Mouse (Mus musculus) left cerebral cortex, adult 11 months (tissue): Measurements from ENCODE around the gene Gm28305.

Experiments
- DNase-seq: peaks from one replicate; pipeline ENCODE4 v3.0.0; 2022; ENCODE audit warnings: low spot score

Gene Gm28305

DNA sequence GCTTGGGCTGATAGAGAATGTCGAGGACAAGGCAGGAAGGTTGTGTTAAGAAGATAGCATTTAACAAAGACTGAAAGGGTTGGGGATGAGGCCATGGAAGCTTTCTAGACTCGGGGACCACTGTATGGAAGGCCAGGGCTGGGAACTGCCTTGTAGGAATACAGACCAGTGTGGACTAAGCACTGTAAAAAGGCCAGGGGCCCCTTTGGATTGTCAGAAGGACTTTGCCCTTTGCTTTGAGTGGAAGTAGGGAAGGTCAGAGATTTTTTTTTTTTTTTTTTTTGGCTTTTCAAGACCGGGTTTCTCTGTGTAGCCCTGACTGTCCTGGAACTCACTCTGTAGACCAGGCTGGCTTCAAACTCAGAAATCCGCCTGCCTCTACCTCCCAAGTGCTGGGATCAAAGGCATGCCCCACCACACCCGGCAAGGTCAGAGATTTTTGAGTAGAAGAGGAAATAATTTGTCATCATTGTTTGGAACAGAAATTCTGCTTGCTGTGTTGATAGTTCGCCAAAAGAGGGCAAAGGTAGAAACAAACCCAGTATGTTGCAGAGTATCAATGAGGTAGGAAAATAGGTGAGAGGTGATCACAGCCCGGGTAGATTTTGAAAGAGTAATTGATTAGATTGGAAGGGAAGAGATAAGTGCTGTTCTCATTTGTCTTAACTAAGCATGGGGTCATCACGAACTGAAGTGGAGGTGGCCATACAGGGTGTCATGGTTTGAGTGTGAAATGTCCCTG, 30.6 kb downstream of the Gm28305 start:
- DNase-seq, result no peak

DNA sequence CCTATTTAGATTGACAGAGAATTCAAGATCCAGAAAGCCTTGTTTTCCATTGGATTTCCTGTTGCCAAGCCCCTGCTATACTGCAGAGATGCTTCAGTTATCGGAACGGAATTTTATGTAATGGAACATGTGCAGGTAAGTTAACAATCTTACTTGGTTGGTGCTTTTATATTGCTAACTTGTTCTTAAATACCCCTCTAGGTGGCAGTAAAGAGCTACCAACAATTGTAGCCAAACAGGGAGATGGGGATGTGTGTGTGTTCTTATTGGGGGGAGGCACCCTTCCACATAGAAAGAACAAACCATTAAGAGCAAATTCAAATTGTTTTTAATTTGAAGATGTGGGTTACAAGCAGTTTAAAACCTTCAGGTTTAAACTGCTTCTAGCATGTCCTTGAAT, 35.3 kb downstream of the Gm28305 start:
- no peak for DNase-seq

- DNase-seq, result no peak
These were observed 38.3 kb downstream of the Gm28305 start for GRCm38 (mm10) chr9:104078780-104079179.

DNA sequence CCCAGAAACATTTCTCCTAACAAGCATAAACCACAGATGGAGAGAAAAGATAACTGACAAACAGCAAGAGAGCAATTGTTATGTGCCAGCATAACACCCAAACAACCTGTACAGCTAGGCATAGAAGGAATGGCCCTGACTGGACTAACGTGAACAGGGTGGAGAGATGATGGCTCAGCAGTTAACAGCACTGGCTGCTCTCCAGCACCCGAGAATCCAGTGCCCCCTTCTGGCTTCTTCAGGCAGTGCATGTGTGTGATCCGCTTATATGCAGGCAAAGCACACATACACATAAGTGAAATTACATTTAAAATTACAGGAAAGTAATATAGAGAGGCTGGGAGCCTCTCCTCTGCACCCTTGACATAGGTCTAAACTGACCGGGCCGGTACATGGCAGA, 38.9 kb downstream of the Gm28305 start:
- DNase-seq, result no peak

- no peak for DNase-seq
These were observed 39.6 kb downstream of the Gm28305 start for GRCm38 (mm10) chr9:104080038-104080437.

DNA sequence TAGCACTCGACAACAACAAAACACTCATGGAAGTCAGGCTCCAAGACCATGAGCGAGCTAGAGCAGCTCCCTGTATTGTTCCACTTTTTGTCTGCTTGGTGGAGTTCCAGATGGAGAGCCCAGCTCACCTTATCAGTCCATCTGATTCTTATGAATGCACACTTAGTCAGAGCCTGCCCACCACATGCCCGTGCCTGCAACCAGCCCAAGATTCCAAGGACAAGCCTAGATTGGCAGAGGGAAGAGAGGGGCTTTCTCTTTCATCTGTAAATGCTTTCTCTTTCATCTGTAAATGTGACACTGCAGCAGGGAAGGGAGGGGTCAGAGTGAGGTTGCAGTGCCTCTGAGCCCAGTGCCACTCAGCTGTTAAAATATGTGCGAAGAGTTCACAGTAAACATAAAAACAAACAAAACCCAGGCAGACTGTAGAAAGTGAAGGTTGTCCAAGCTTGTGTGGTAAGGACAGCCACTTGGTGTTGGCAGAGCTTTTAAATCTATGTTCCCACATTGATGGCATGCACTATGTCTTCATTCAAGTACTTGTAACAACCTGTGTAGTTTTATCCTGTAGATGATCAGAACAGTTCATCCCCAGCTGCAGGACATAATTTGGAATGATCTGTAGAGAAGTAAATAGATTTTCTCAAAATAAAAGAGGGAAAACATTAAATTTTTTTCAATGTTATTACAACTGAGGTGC, 45.4 kb downstream of the Gm28305 start:
- DNase-seq, result no peak

DNA sequence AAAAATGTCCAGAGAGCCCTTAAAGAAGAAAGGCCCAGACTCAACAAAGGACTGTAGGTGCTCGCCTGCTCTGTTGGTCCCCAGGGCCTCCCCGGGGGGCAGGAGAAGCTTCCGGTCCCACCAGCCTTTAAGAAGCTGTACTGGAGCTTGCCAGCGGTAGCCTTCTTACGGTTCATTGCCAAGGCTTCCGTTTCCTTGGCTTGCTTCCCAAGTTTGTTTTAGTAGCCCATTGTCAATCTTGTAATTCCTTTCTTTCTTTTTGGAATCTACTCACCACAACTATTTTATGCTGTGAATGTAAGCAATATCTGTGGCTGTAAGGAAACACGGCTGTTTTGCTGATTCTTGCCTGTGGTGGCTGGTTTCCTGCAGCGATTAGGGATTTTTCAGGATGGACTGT, 48.1 kb downstream of the Gm28305 start:
- no peak for DNase-seq

DNA sequence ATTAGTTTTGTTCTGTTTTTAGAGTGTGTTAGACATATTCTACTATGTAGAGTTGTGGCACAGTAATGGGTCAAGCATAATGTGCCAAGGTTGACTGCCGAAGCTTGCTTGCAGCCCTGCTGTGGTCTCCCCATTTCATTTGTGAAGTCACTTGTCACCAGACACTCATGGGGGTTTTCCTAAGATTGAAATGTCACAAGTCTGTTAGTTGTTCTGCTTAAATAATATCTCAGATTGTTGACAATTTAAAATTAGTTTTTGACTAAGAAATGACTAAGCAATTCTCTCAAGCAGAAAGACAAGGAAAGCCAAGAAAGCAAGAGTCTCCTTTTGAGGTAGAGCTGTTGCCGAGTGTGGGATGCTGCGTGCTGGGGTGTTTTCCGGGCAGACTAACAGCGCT, 52.5 kb downstream of the Gm28305 start:
- no peak for DNase-seq

- no peak for DNase-seq
These were observed 57.8 kb downstream of the Gm28305 start for GRCm38 (mm10) chr9:104098256-104098655.

DNA sequence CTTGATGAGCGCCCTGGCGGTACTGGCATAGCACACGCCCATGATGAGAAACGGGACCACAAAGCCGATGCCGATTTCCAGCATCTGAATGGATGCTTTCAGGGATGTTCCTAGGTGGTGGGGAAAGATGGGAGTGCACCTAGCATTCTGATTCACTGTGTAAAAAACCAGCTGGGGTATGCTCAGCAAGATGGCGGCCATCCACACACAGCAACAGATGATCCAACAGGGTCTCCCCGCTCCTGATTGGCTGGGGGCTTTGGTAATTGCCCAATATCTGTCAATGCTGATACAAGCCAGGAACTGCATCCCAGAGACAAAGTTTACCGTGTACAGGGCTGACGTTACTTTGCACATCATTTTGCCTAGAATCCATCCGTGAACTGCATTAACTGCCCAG, 58.6 kb downstream of the Gm28305 start:
- DNase-seq, result no peak

GRCm38 (mm10) chr9:104100822-104101221, 60.4 kb downstream of the Gm28305 start:
- DNase-seq, result no peak

DNA sequence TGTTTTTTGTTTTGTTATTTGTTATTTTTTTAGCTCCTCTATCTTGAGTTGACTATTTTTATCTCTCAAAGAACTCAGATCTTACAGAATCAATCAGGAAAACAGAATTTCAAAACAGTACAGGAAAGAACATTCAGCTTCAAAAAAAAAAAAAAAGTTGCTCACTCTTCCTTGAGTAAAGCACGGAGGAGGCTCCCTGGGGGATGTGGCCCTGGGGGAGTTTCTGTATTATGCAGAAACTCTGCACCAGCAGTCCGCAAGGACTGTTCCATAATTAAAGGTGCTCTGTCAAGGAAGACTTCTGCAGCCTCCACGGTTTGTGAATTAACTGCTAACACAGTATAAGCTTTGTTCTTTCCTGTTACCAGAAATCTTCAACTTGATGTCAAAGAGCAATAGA, 61.0 kb downstream of the Gm28305 start:
- DNase-seq, result no peak

DNA sequence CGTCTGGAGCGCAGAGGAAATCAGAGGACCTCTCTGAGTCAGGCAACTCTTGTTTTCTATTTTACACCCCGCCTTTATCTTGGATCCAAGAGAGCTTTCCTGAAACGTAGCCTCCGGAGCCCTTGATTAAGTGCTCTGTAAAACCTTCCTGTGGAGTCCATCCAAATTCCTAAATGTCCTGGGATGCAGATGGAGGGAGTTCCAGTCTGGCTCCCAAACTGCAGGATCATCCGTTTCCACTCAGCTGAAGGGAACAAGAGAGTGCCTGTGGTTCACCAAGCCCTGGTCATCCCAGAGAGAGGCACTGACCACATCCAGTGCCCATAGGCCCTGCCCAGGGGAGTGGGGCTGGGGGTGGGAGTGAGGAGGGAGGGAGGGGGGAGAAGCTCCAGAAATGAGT, 61.8 kb downstream of the Gm28305 start:
- no peak for DNase-seq

DNA sequence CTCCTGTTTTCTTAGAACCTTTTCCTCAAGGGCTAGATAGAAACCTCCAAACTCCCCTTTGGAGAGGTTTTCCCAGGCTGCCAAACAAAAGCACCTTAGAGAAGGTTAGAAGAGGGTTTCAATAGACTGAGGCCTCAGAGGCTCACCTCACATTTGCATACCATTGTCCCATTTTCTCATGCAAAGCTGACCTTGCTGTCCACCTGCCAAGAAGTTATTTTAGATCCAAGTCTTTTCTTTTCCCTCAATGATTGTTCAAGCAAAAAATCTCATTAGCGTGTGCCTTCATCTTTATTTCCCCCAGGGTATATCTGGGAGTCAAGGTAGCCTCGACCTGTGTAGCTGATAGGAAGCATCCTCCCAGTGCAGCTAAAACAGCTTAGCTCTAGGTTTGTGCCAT, 62.4 kb downstream of the Gm28305 start:
- DNase-seq, result no peak

GRCm38 (mm10) chr9:104104986-104105385, 64.5 kb downstream of the Gm28305 start:
- no peak for DNase-seq

- no peak for DNase-seq
These were observed 66.5 kb downstream of the Gm28305 start for GRCm38 (mm10) chr9:104106930-104107329.

GRCm38 (mm10) chr9:104107482-104107881, 67.0 kb downstream of the Gm28305 start:
- no peak for DNase-seq

- no peak for DNase-seq
These were observed 68.2 kb downstream of the Gm28305 start for GRCm38 (mm10) chr9:104108571-104109143.

DNA sequence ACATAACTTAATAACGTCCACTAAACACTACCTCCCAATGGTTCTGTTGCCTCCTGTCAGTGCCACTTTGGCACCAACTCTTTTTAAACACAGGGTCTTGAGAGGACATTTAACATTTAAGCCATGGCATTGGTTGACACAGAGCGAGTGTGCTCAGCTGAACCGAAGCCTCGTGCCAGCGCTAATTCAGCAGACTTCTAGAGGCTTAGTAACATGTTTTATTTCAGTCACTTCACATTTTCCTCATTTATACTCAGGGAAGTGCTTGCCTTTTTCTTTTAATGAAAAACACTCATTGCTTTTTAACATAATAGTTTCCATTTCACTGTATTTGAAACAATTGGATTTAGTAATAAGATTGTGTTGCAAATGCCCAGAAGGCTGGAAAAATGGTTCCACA, 68.7 kb downstream of the Gm28305 start:
- DNase-seq, result no peak

DNA sequence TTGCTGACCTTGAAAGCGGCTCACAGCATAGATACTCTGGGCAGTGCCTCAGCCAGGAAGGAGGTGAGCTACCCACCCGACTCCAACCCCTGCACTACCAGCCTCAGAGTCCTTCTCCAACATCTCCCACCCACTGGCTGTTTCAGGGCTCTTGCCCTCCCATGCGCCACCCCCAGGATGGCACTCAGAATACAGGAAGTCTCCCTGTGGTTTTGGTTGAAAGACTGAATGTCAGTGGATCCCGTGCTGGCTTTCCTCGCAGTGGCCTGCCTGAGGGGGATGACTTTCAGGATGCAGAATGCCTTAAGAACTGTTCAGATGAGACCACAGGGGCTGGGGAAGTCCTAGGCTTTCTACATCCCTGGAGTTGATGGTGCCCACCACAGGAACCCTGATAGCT, 82.6 kb downstream of the Gm28305 start:
- no peak for DNase-seq

DNA sequence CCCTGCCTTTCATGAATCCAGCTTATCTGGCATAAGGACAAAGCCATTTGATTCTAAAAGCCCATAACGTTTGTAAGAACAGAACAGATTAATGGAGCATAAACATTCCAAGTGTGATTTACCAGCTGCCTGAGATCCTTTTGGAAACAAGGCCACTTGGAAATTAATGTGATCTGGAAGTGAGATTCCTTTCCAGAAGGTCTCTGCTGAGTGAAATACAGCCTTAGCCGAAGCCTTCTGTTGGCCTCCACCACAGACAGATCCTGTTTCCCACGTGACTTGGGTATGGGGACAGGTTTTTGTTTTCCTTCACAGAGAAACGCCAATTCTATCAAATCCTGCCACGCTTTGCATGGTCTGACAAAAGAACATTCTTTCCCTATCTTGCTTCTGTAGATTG, 83.2 kb downstream of the Gm28305 start:
- no peak for DNase-seq
